Mouse (Mus musculus) embryonic facial prominence, embryonic 12.5 days (tissue): ENCODE results near the gene Creg1. TPM values are rescaled to one million over a fixed set of nuclear protein-coding genes. Genes with fewer than 3 reads are reported as not detected.
"Not testable (repeated sequence)": the region's sequence is repeated elsewhere in the genome, so short reads cannot be mapped to it uniquely, and the experiment has no call there.

ENCODE experiments used
- ATAC-seq: fragments of 200-750 bp; cut with Nextera tagmentation; 2 replicates; pipeline ENCODE4 v1.8.0; 2017; ENCODE audit not compliant: insufficient number of reproducible peaks, insufficient read depth, low FRiP score, low TSS enrichment
- H3K27ac ChIP-seq: fragments of 300-500 bp; sonication (generic); 2 replicates; pipeline ENCODE4 v1.5.1; 2016; ENCODE audit warnings: mild to moderate bottlenecking
- H3K27me3 ChIP-seq: fragments of 300-500 bp; sonication (generic); 2 replicates; pipeline ENCODE4 v1.6.1; 2016; ENCODE audit warnings: mild to moderate bottlenecking, moderate library complexity
- H3K36me3 ChIP-seq: fragments of 300-500 bp; sonication (generic); 2 replicates; pipeline ENCODE4 v1.6.1; 2016; ENCODE audit warnings: mild to moderate bottlenecking
- H3K4me1 ChIP-seq: fragments of 300-500 bp; sonication (generic); 2 replicates; pipeline ENCODE4 v1.6.1; 2016
- H3K4me2 ChIP-seq: fragments of 300-500 bp; sonication (generic); replicated peaks from 2 replicates; pipeline ENCODE4 v1.6.1; 2016; ENCODE audit warnings: mild to moderate bottlenecking, moderate library complexity
- H3K4me3 ChIP-seq: fragments of 300-500 bp; sonication (generic); 2 replicates; pipeline ENCODE4 v1.5.1; 2016; ENCODE audit warnings: mild to moderate bottlenecking
- H3K9ac ChIP-seq: fragments of 300-500 bp; sonication (generic); 2 replicates; pipeline ENCODE4 v1.6.1; 2016; ENCODE audit warnings: mild to moderate bottlenecking, moderate library complexity
- H3K9me3 ChIP-seq: fragments of 300-500 bp; sonication (generic); 2 replicates; pipeline ENCODE4 v1.6.1; 2016; ENCODE audit warnings: mild to moderate bottlenecking, moderate library complexity
- WGBS: fragments of 180-500 bp; shearing (Covaris S2); methylation state at CpG from one replicate; pipeline ENCODE4 v1.1.7; 2016; 5-methylcytosine and 5-hydroxymethylcytosine counted together
- polyA plus RNA-seq: library from polyadenylated mRNA; unstranded; fragments of >200 nt; fragmentation: Nextera tagmentation; extraction: Ambion mirVana; gene quantifications from 2 replicates; pipeline ENCODE4 v1.2.1, GENCODE M21; 2016

Creg1 gene
- polyA plus RNA-seq, 1 experiment from 2014 or later = 41.5 TPM

- H3K4me3 ChIP-seq = no peak overlapping the region
- H3K9me3 ChIP-seq = peaks cover 3% of the 10 kb centered on the region; the same call in 1 of the 2 replicates
- ATAC-seq = no peak
- H3K27ac ChIP-seq = no peak overlapping the region
- H3K27me3 ChIP-seq = no peaks in the 10 kb centered on the region
- H3K9ac ChIP-seq = no peak overlapping the region
- WGBS = 55% methylated on average over 4 of the region's 4 CpGs
- no peak overlapping the region for H3K4me2 ChIP-seq
- H3K4me1 ChIP-seq = no peaks in the 10 kb centered on the region
- no peaks in the 10 kb centered on the region for H3K36me3 ChIP-seq
Measured at GRCm38 (mm10) chr1:165755194-165755593, 8.4 kb upstream of the Creg1 start.

- H3K27ac ChIP-seq = no peak overlapping the region
- no peak overlapping the region for H3K9ac ChIP-seq
- no peak for ATAC-seq
- no peak overlapping the region for H3K4me3 ChIP-seq
- no peaks in the 10 kb centered on the region for H3K36me3 ChIP-seq
- WGBS = 81% methylated on average over 3 of the region's 3 CpGs
- H3K4me2 ChIP-seq = no peak overlapping the region
- no peaks in the 10 kb centered on the region for H3K9me3 ChIP-seq
- peaks cover 8% of the 10 kb centered on the region; the same call in 1 of the 2 replicates for H3K27me3 ChIP-seq
- peaks cover 11% of the 10 kb centered on the region; the same call in 1 of the 2 replicates for H3K4me1 ChIP-seq
Measured at GRCm38 (mm10) chr1:165761522-165762305, 1.8 kb upstream of the Creg1 start.

- H3K36me3 ChIP-seq, ATAC-seq, H3K27me3 ChIP-seq, H3K4me3 ChIP-seq, H3K9me3 ChIP-seq, H3K9ac ChIP-seq, H3K4me2 ChIP-seq, H3K27ac ChIP-seq: not testable (repeated sequence)
- 65% methylated on average over 2 of the region's 2 CpGs for WGBS
- peaks cover 11% of the 10 kb centered on the region; the same call in 1 of the 2 replicates for H3K4me1 ChIP-seq
Measured at GRCm38 (mm10) chr1:165762498-165762897, 1.0 kb upstream of the Creg1 start.

- Histone ChIP-seq H3K4me1 (peaks cover 11% of the 10 kb centered on the region; the same call in 1 of the 2 replicates), H3K36me3 (no peaks in the 10 kb centered on the region), H3K9me3 (no peaks in the 10 kb centered on the region), H3K27me3 (peaks cover 8% of the 10 kb centered on the region; the same call in 1 of the 2 replicates), H3K4me3 (peak overlapping the region; percentile 85), H3K4me2 (peak overlapping the region; percentile 95), H3K9ac (no peak overlapping the region), H3K27ac (no peak overlapping the region)
- 28% methylated on average over 14 of the region's 14 CpGs for WGBS
- ATAC-seq = no peak
Measured at GRCm38 (mm10) chr1:165762914-165763634, 472 bp upstream of the Creg1 start.

GRCm38 (mm10) chr1:165764571-165764970 is 1.0 kb downstream of the Creg1 start:
- H3K9ac ChIP-seq = peak overlapping the region; percentile 79; the same call in 1 of the 2 replicates
- H3K36me3 ChIP-seq = no peaks in the 10 kb centered on the region
- peaks cover 11% of the 10 kb centered on the region; the same call in 1 of the 2 replicates for H3K4me1 ChIP-seq
- H3K9me3 ChIP-seq = no peaks in the 10 kb centered on the region
- 43% methylated on average over 9 of the region's 9 CpGs for WGBS
- peak overlapping the region; percentile 95 for H3K4me2 ChIP-seq
- H3K4me3 ChIP-seq = peak overlapping the region; percentile 85
- no peak for ATAC-seq
- no peak overlapping the region for H3K27ac ChIP-seq
- H3K27me3 ChIP-seq = peaks cover 8% of the 10 kb centered on the region; the same call in 1 of the 2 replicates

- H3K9ac ChIP-seq = no peak overlapping the region
- peaks cover 8% of the 10 kb centered on the region; the same call in 1 of the 2 replicates for H3K27me3 ChIP-seq
- peak overlapping the region; percentile 95 for H3K4me2 ChIP-seq
- H3K9me3 ChIP-seq = no peaks in the 10 kb centered on the region
- peaks cover 11% of the 10 kb centered on the region; the same call in 1 of the 2 replicates for H3K4me1 ChIP-seq
- 83% methylated on average over 11 of the region's 11 CpGs for WGBS
- no peaks in the 10 kb centered on the region for H3K36me3 ChIP-seq
- no peak overlapping the region for H3K27ac ChIP-seq
- ATAC-seq = no peak
- H3K4me3 ChIP-seq = peak overlapping the region; percentile 85; the same call in 1 of the 2 replicates
Measured at GRCm38 (mm10) chr1:165765041-165765440, 1.5 kb downstream of the Creg1 start.

GRCm38 (mm10) chr1:165765651-165766294 is 2.2 kb downstream of the Creg1 start:
- H3K36me3 ChIP-seq = 0 out of 2 replicates have a peak, but pooled peaks cover 2% of the 10 kb centered on the region
- no peak for ATAC-seq
- H3K4me3 ChIP-seq = no peak overlapping the region
- H3K4me1 ChIP-seq = peaks cover 12% of the 10 kb centered on the region; the same call in 1 of the 2 replicates
- WGBS = 72% methylated on average over 17 of the region's 17 CpGs
- no peak overlapping the region for H3K4me2 ChIP-seq
- H3K9me3 ChIP-seq = no peaks in the 10 kb centered on the region
- peaks cover 8% of the 10 kb centered on the region; the same call in 1 of the 2 replicates for H3K27me3 ChIP-seq
- no peak overlapping the region for H3K9ac ChIP-seq
- H3K27ac ChIP-seq = no peak overlapping the region

GRCm38 (mm10) chr1:165766295-165766890 is 2.8 kb downstream of the Creg1 start:
- Histone ChIP-seq H3K27ac (no peak overlapping the region), H3K4me2 (no peak overlapping the region), H3K4me1 (peaks cover 17% of the 10 kb centered on the region; the same call in 1 of the 2 replicates), H3K27me3 (peaks cover 8% of the 10 kb centered on the region; the same call in 1 of the 2 replicates), H3K36me3 (0 out of 2 replicates have a peak, but pooled peaks cover 2% of the 10 kb centered on the region), H3K9ac (no peak overlapping the region), H3K4me3 (no peak overlapping the region), H3K9me3 (no peaks in the 10 kb centered on the region)
- no peak for ATAC-seq
- 90% methylated on average over 7 of the region's 7 CpGs for WGBS

- no peak for ATAC-seq
- Histone ChIP-seq H3K4me1 (peaks cover 22% of the 10 kb centered on the region; the same call in 1 of the 2 replicates), H3K36me3 (0 out of 2 replicates have a peak, but pooled peaks cover 2% of the 10 kb centered on the region), H3K27ac (no peak overlapping the region), H3K9ac (no peak overlapping the region), H3K27me3 (peaks cover 8% of the 10 kb centered on the region; the same call in 1 of the 2 replicates), H3K4me3 (no peak overlapping the region), H3K4me2 (no peak overlapping the region), H3K9me3 (no peaks in the 10 kb centered on the region)
- WGBS = 83% methylated on average over 9 of the region's 9 CpGs
Measured at GRCm38 (mm10) chr1:165768894-165769512, 5.5 kb downstream of the Creg1 start.

GRCm38 (mm10) chr1:165770181-165770759 is 6.7 kb downstream of the Creg1 start:
- Histone ChIP-seq H3K27ac (no peak overlapping the region), H3K4me2 (no peak overlapping the region), H3K9me3 (no peaks in the 10 kb centered on the region), H3K4me1 (peaks cover 14% of the 10 kb centered on the region; the same call in 1 of the 2 replicates), H3K9ac (no peak overlapping the region), H3K36me3 (0 out of 2 replicates have a peak, but pooled peaks cover 2% of the 10 kb centered on the region), H3K4me3 (no peak overlapping the region), H3K27me3 (0 out of 2 replicates have a peak, but pooled peaks cover 2% of the 10 kb centered on the region)
- 79% methylated on average over 10 of the region's 10 CpGs for WGBS
- no peak for ATAC-seq
